Mouse (Mus musculus) B cell, adult (primary cell): ENCODE results near the gene Ccdc167. TPM values are rescaled to one million over a fixed set of nuclear protein-coding genes. Genes with fewer than 3 reads are reported as not detected.

Experiments used
- total RNA-seq: library from RNA; stranded (reverse); gene quantifications from 4 replicates; pipeline ENCODE4 v1.2.4, GENCODE M21; 2023; ENCODE audit not compliant: inconsistent age

The Ccdc167 gene
- total RNA-seq, result 14.9 to 22.8 TPM (median 17.0 TPM) in 4 replicates

GRCm38 (mm10) chr17:29716732-29717445 is at the start of gene Ccdc167:
TSS of gene Ccdc167 (minus strand) at chr17:29717044.

GRCm38 (mm10) chr17:29660076-29660761 is 56.6 kb downstream of the Ccdc167 start, which contains the start of gene Cmtr1:
TSS of gene Cmtr1 (plus strand) at chr17:29660595.

Other genes starting within 250 kb of the Ccdc167 start
- gene Pim1, start 226.3 kb downstream of the Ccdc167 start, total RNA-seq, result 189 to 217 TPM (median 201 TPM) in 4 replicates
- gene Gm17657, start 167.4 kb downstream of the Ccdc167 start, total RNA-seq, result not detected in 4 replicates
- gene Tbc1d22b, start 167.3 kb downstream of the Ccdc167 start, total RNA-seq, result 24.6 to 25.0 TPM (median 24.9 TPM) in 4 replicates
- gene Tmem217, start 164.7 kb downstream of the Ccdc167 start, total RNA-seq, result not detected in 4 replicates
- 39.4 to 51.2 TPM (median 49.0 TPM) in 4 replicates for gene Rnf8, start 102.3 kb downstream of the Ccdc167 start, total RNA-seq
- 21.1 to 24.2 TPM (median 21.3 TPM) in 4 replicates for gene Gm28043, start 102.2 kb downstream of the Ccdc167 start, total RNA-seq
- 231 to 259 TPM (median 240 TPM) in 4 replicates for gene Cmtr1, start 56.4 kb downstream of the Ccdc167 start, total RNA-seq